Mouse (Mus musculus) spleen, adult 2 months (tissue): ENCODE data around the gene Vmn2r98.

Experiments used
- CTCF ChIP-seq: fragments of 200-500 bp; IDR thresholded peaks from 2 replicates; pipeline ENCODE4 v1.5.1; 2011; ENCODE audit warnings: mild to moderate bottlenecking, inconsistent platforms; ENCODE audit not compliant: insufficient read depth, insufficient read length, insufficient replicate concordance; ENCODE audit errors: extremely low read depth
- POLR2A ChIP-seq: fragments of 200-500 bp; IDR thresholded peaks from 2 replicates; pipeline ENCODE4 v1.6.1; 2011; ENCODE audit warnings: low read depth, low read length, inconsistent platforms

DNA sequence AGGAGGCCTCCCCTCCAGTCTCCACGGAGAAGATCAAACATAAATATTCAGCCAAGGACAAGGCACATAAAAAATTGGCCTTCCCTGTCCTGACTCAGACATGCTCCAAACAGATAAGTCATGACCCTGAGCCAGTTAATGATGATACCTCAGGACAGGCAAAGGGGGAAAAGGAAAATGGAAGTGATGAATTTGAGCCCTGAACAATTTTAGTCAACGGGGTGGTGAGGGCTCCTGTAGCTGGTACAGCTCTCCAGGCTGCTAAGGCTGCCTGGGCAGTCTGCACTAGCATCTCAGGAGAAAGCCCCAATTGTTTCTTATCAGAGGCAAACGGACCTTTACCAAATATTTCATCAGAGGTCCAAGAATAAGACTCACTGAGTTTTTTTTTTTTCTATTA, 20.5 kb upstream of the Vmn2r98 start:
- TF ChIP-seq CTCF (no peak), POLR2A (no peak)
